Mouse (Mus musculus): ENCODE measurements around the gene Plekhg6.

The Plekhg6 gene

GRCm38 (mm10) chr6:125380372-125381360, at the start of gene Plekhg6:
Gene Plekhg6, minus strand, starts transcription at chr6:125380793.
- DNase-seq (ENCODE audit: low read depth) = no peak

DNA sequence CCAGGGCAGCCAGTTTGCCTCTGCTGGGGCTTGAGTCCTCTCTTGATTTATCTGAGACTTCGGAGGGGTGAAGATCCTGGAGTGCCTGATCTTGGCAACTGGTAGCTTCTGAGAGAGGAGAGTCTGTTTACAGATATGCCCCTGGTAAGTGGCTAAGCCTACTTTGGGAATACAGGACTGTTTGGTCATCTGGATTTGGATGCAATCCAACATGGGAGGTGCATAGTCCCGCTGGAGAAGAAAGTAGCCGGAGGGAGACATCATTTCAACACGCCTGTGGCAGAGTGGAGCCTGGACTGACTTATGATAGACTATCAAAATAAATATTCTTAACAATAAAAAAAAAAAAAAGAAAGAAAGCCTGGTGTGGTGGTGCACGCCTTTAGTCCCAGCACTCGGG, 49.1 kb upstream of the Plekhg6 start:
- DNase-seq (ENCODE audit: low read depth) = no peak

- DNase-seq (ENCODE audit: low read depth) = peak; percentile 96
Measured at GRCm38 (mm10) chr6:125426383-125427360, 46.1 kb upstream of the Plekhg6 start.

DNA sequence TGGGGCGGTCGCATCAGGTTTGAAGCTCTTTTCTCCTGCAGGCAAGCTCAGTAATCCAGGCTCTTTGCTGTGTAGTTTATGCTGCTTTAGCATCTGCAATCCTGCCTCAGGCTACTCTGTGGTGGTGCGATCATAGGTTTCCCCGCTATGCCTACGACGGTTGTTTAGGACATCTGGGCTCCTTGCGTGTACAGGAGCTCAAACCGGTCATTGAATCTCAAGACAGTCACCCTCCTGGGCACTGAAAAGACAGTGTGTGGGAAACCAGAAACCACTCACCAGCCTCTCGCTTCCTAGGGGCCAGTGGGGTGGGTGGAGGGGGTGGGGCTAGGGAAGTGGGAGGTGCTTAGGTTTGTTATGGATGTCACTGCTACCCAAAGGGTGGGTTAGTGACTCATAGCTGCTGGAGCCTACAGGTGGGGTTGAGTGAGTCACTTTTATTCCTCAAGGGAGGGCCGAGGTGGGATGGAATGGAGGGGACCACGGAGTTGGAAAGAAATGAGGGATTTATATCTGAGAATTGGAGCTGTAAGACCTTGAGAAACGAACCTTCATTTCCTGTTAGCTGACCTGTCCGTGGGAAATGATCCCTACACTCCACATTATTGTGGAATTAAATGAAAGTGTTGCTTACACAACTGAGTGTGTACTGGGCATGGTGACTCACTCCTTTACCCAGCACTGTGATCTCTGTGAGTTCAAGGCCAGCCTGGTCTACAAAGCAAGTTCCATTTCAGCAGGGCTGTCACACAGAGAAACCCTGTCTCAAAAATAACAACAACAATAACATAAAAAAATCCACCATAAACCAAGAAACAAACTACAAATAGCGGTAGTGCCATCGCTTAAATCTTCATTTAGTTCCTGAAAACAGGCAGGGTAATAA, 44.9 kb upstream of the Plekhg6 start:
- DNase-seq (ENCODE audit: low read depth) = peak; percentile 59

GRCm38 (mm10) chr6:125424156-125424555, 43.6 kb upstream of the Plekhg6 start:
- DNase-seq (ENCODE audit: low read depth) = peak; percentile 92

DNA sequence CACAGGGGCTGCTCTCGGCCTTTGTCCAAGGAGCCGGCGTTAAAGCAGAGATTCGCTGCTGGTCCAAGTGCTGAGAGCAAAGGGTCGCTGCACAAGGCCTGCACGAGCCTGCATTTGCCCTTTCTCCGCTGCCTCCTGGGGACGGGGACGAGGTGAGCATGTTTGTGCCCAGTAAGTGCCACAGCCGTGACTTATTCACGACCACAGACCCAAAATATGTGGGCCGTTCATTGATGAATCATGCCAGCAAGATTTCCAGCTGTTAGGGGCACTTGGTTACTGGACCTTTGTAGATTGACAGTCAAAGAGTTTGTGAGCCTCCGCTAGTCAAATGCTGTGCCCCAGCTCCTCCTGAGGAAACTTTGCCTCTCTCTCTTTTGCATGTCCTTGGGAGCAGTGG, 42.9 kb upstream of the Plekhg6 start:
- peak; percentile 36 for DNase-seq (ENCODE audit: low read depth)

- no peak for DNase-seq (ENCODE audit: low read depth)
Measured at GRCm38 (mm10) chr6:125423099-125423498, 42.5 kb upstream of the Plekhg6 start.

DNA sequence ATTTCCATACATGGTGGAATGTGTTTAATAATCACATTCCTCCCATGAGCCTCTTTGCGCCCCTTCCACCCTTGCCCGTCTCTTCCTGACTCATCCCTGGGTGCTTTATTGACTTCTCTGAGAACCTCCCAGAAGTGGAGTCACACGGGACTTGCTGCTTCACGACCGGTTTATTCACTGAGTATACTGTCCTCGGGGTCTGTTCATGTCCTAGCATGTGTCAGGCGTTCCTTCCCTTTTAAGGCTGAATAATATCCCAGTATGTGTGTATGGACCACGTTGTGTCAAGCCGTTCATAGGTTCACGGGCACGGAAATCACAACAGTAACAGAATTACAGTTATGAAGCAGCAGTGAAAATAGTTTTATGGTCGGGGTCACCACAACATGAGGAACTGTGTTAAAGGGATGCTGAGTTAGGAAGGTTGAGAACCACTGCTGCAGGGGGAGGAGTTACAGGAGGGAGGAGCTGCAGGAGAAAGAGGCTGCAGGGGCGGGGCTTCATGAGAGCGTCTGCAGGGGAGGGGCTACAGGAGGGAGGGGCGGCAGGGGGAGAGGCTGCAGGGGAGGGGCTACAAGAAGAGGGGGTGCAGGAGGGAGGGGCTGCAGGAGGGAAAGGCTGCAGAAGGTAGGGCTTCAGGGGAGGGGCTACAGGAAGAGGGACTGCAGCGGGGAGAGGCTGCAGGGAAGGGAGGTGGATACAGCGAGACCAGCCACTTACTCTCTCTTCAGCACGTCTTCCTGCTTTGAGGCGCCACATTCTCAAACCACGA, 41.6 kb upstream of the Plekhg6 start:
- peak; percentile 60 for DNase-seq (ENCODE audit: low read depth)

DNA sequence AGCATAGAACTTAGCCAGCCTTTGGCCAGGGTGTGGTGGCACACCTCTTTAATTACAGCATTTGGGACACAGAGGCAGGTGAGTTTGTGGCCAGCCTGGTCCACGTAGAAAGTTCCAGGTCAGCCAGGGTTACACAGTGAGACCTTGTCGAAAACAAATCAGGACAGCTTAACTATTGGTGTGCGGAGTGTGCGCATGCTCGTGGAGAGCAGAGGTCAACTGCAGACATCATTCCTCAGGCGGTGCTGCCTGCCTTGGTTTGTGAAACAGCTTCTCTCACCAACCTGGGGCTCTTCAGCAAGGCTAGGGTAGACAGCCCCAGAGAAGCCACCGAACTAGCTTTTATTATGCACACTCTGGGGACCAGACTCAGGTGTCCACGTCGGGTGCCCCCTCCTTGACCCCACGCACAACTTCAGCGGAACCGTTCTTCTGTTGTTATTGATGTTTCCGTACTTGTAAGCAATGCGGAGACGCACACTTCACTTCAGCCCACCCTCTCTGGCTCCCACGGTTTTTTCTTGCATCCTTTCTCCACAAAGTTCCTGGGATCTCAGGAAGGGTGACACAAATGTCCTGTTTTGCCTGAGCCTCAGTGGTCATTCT, 40.0 kb upstream of the Plekhg6 start:
- no peak for DNase-seq (ENCODE audit: low read depth)

GRCm38 (mm10) chr6:125418744-125419143, 38.2 kb upstream of the Plekhg6 start:
- peak; percentile 97 for DNase-seq (ENCODE audit: low read depth)

- DNase-seq (ENCODE audit: low read depth) = peak; percentile 96
Measured at GRCm38 (mm10) chr6:125413326-125413725, 32.7 kb upstream of the Plekhg6 start.

DNA sequence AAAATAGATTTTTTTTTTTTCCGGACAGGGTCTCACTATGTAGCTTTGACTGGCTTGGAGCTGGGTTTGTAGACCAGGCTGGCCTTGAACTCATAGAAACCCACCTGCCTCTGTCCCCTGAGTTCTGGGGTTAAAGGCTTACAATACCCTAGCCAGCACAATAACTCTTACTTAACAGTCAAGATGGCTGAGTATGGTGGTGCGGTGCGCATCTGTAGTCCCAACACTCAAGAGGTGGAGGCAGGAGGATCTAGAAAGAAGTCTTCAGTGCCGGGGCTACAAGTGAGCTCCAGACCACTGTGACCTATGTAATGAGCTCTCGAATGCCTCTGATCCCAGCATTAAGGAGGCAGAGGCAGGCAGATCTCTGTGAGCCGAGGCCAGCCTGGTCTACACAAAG, 31.1 kb upstream of the Plekhg6 start:
- no peak for DNase-seq (ENCODE audit: low read depth)

DNA sequence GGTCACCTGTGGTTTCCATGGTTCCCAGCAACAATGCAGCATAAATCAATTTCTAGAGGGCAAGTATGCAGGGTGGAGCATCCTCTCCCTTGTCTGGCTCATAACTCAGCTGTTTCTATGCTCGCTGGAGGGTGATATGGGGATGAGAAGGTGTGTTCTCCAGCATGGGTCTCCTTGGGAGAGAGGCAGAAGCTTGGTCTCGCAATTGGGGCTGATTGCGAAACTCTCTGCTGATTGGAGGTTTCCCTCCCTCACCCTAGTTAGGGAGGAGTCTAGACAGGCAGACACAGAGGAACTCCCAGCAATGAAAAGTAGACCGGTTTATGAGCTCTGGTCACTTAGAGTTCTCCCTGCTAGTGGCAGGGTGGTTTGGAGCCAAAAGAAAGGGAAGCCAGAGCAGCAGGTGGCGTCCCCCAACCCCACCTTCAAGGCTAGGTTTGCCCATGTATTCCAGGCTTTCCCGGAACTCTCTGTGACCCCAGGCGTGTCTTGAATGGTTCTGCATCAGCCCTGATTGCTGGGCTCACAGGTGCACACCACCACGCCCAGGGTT, 30.5 kb upstream of the Plekhg6 start:
- peak; percentile 88 for DNase-seq (ENCODE audit: low read depth)

DNA sequence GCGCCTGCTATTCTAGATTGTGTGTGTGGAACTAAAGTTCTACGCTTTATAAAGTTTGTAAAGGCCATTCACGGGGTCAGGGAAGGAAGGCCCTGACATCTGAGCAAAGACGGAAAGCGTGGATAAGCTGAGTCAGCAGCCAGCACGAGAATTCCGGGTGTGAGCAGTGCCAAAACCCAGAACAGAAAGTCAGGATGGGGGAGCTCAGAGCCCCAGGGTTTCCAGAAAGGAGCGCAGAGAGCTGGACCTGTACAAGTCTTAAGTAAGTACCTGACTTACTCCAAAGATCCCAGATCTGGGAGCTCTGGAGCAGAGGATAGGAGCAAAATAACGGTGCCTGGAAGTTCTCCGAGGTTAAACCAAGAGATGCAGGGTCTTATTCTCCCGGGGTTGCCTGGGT, 30.0 kb upstream of the Plekhg6 start:
- DNase-seq (ENCODE audit: low read depth) = peak; percentile 52

DNA sequence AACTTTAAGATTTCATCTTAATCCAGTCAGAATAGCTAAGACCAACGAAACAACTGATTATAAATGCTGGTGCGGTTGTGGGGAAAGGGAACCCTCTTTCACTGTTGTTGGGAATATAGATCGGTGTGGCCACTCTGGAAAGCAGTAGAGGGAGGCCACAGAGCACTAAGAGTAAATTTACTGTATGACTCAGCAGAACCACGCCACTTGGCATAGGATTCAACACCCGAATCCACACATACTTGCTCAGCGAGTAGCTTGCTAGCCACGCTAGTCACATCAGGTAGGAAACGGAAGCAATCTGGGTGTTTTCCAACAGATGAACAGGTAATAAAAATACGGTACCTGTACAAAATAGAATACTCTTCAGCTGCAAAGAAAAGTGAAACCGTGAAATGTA, 27.1 kb upstream of the Plekhg6 start:
- DNase-seq (ENCODE audit: low read depth) = peak; percentile 76

DNA sequence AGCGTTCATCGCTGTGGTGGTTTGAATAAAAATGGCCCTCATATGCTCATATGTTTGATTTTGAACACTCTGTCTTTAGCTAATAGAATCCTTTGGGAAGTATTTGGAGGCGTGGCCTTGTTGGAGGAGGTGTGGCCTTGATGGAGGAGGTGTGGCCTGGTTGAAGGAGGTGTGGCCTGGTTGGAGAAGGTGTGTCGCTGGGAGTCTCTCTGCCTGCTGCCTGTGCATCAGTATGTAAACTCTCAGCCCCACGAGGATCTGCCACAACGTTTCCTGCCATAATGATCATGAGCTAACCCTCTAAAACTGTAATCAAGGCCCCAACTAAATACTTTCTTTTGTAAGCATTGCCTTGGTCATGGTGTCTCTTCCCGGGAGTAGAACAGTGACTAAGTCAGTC, 26.6 kb upstream of the Plekhg6 start:
- peak; percentile 38 for DNase-seq (ENCODE audit: low read depth)

GRCm38 (mm10) chr6:125405461-125406382, 25.1 kb upstream of the Plekhg6 start:
- no peak for DNase-seq (ENCODE audit: low read depth)

DNA sequence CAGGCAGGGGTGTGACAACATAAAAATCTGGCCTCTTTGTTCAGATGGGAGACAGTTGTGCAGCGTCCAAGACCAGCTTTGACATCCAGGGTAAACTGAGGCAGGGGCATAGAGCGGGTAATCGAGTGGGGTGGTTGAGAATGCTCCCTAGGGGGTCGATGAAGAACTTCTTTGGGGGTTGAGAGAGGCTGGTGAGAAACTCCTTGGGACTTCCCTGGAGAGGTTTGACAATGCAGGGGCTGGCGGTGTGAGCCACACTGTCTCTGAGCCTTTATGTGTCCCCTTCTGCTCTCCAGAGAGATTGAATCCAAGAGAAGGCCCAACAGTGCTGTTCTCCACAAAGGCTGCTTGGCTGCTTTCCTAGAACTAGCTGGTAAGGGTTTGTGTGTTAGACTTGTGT, 9.3 kb upstream of the Plekhg6 start:
- DNase-seq (ENCODE audit: low read depth) = no peak

GRCm38 (mm10) chr6:125386080-125386479, 5.5 kb upstream of the Plekhg6 start:
- DNase-seq (ENCODE audit: low read depth) = no peak

All from NIH3T3 (cell line).